Mouse (Mus musculus): ENCODE measurements around the gene Pclo. TPM values are rescaled to one million over a fixed set of nuclear protein-coding genes. Genes with fewer than 3 reads are reported as not detected.
"Not testable (repeated sequence)": the region's sequence is repeated elsewhere in the genome, so short reads cannot be mapped to it uniquely, and the experiment has no call there.

The Pclo gene
- polyA plus RNA-seq, 1 experiment: 0.08 TPM

GRCm38 (mm10) chr5:14834155-14834991, 319.7 kb downstream of the Pclo start:
- Histone ChIP-seq H3K4me3 (ENCODE audit: low read depth, low read length) (no peak overlapping the region), H3K36me3 (ENCODE audit: control insufficient read depth, insufficient read depth, low read length) (no peaks in the 10 kb centered on the region), H3K27me3 (ENCODE audit: control insufficient read depth, insufficient read depth, low read length) (no peaks in the 10 kb centered on the region), H3K27ac (ENCODE audit: insufficient read depth, low read depth, low read length) (no peak overlapping the region), H3K4me1 (ENCODE audit: control insufficient read depth, insufficient read depth, insufficient read length, low read length) (no peaks in the 10 kb centered on the region)
- TF ChIP-seq POLR2A (IDR thresholded peaks at IDR 0.05; ENCODE audit: low read depth, low read length) (no peak), CTCF (IDR thresholded peaks at IDR 0.05; ENCODE audit: extremely low read depth, insufficient read length, insufficient replicate concordance, low read depth, low read length) (no peak)
- 57% methylated on average over 4 of the region's 4 CpGs for WGBS

GRCm38 (mm10) chr5:14853650-14854049, 338.9 kb downstream of the Pclo start:
- no peak for TF ChIP-seq POLR2A (IDR thresholded peaks at IDR 0.05; ENCODE audit: low read depth, low read length)
- TF ChIP-seq CTCF (IDR thresholded peaks at IDR 0.05; ENCODE audit: extremely low read depth, insufficient read length, insufficient replicate concordance, low read depth, low read length): no peak
- H3K36me3 ChIP-seq (ENCODE audit: control insufficient read depth, insufficient read depth, low read length): no peaks in the 10 kb centered on the region
- H3K27ac ChIP-seq (ENCODE audit: insufficient read depth, low read depth, low read length): no peak overlapping the region
- no peak overlapping the region for H3K4me3 ChIP-seq (ENCODE audit: low read depth, low read length)
- H3K27me3 ChIP-seq (ENCODE audit: control insufficient read depth, insufficient read depth, low read length): no peaks in the 10 kb centered on the region
- H3K4me1 ChIP-seq (ENCODE audit: control insufficient read depth, insufficient read depth, insufficient read length, low read length): no peaks in the 10 kb centered on the region

- 68% methylated on average over 2 of the region's 2 CpGs for WGBS
- H3K36me3 ChIP-seq (ENCODE audit: control insufficient read depth, insufficient read depth, low read length): not testable (repeated sequence)
Measured at GRCm38 (mm10) chr5:14885291-14885690, 370.6 kb downstream of the Pclo start.

DNA sequence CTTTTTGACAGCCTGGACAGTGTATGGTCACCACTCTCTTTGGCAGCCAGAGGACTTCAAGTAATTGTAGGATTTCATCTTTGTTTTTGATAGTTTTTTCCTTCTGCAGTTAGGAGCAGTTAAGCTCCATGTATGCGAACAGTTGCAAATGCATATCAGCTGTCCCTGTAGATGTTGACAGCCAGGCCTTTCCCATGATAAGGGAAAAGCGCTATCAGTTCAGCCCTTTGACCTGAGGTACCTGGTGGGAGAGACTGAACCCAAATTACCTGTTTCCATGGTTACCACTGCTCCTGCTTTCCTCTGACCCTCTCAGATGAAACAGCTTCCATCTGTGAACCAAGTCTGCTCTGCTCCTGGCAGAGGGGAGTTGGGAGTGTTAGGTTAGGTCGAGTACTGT, 377.5 kb downstream of the Pclo start:
- Histone ChIP-seq H3K27ac (ENCODE audit: insufficient read depth, low read depth, low read length) (no peak overlapping the region), H3K27me3 (ENCODE audit: control insufficient read depth, insufficient read depth, low read length) (no peaks in the 10 kb centered on the region), H3K36me3 (ENCODE audit: control insufficient read depth, insufficient read depth, low read length) (no peaks in the 10 kb centered on the region), H3K4me3 (ENCODE audit: low read depth, low read length) (no peak overlapping the region), H3K4me1 (ENCODE audit: control insufficient read depth, insufficient read depth, insufficient read length, low read length) (no peaks in the 10 kb centered on the region)
- no peak for TF ChIP-seq POLR2A (IDR thresholded peaks at IDR 0.05; ENCODE audit: low read depth, low read length)
- no peak for TF ChIP-seq CTCF (IDR thresholded peaks at IDR 0.05; ENCODE audit: extremely low read depth, insufficient read length, insufficient replicate concordance, low read depth, low read length)
- 29% methylated on average over 3 of the region's 3 CpGs for WGBS

More at GRCm38 (mm10) chr5:14885291-14885690, 370.6 kb downstream of the Pclo start:
- H3K27me3 ChIP-seq (ENCODE audit: control insufficient read depth, insufficient read depth, low read length); H3K4me1 ChIP-seq (ENCODE audit: control insufficient read depth, insufficient read depth, insufficient read length, low read length); H3K27ac ChIP-seq (ENCODE audit: insufficient read depth, low read depth, low read length); H3K4me3 ChIP-seq (ENCODE audit: low read depth, low read length): not testable (repeated sequence)

GRCm38 (mm10) chr5:14903539-14903938, 388.8 kb downstream of the Pclo start:
- H3K27me3 ChIP-seq (ENCODE audit: control insufficient read depth, insufficient read depth, low read length); H3K4me3 ChIP-seq (ENCODE audit: low read depth, low read length); H3K36me3 ChIP-seq (ENCODE audit: control insufficient read depth, insufficient read depth, low read length); H3K4me1 ChIP-seq (ENCODE audit: control insufficient read depth, insufficient read depth, insufficient read length, low read length); H3K27ac ChIP-seq (ENCODE audit: insufficient read depth, low read depth, low read length): not testable (repeated sequence)
- 18% methylated on average over 3 of the region's 3 CpGs for WGBS

Data from small intestine, adult 2 months (tissue).